Mouse (Mus musculus): ENCODE measurements around the gene Cyth3. TPM values are rescaled to one million over a fixed set of nuclear protein-coding genes. Genes with fewer than 3 reads are reported as not detected.

Cyth3 gene
- polyA plus RNA-seq, 1 experiment from 2014 or later: 21.1 TPM

DNA sequence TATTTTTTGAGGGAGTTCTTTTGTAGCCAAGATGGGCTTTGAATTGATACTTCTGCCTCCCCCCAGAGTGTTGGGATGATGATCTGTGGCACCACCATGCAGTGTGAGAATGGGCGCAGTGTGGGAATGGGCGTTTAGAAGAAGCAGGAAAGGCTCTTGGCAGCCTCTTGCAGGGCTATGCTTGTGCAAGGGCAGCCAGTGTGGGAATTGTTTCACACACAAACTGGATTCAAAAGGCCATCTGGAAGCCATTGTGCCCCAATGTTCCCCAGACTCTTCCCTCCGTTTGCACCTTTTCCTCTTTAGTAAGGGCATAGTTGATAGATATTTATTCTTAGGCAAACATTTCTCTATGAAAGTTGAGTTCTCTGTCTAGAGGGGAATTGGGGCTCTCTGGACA lies 19.3 kb downstream of the Cyth3 start:
- 82% methylated on average over 3 of the region's 3 CpGs for WGBS

DNA sequence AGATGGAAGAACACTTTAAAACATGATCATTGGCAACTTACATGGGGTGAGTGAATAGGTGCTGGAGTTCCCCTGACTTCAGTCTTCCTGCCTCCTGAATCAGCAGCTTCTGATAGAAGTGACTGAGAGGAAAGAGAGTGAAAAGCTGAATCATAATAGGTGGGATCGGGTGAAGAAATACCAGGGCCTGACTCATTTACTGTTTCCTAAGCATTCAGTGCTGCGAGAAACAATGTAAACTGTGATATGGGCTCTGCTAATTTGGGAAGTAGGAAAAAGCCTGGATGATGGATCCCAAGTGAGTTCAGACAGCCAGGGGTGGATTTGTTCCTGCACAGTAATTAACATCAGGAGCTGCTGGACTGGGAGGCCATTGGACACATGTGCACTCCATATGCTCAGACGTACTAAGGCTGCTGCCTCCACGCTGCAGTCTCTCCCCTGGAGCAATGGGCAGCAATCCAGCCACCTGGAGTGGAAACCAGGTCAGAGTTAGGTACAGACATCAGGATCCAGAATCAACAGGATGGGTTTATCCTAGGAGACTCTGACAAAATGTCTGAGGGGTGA lies 20.1 kb downstream of the Cyth3 start:
- Histone ChIP-seq H3K4me3 (ENCODE audit: low read depth, low read length) (no peak overlapping the region), H3K4me1 (replicated peaks; ENCODE audit: control insufficient read depth, insufficient read depth, low read length) (no peaks in the 10 kb centered on the region), H3K36me3 (ENCODE audit: control insufficient read depth, insufficient read depth) (no peaks in the 10 kb centered on the region), H3K9me3 (ENCODE audit: control insufficient read depth) (no peaks in the 10 kb centered on the region), H3K4me2 (replicated peaks; ENCODE audit: low read depth) (no peak overlapping the region), H3K27ac (ENCODE audit: low read depth, low read length) (no peak overlapping the region), H3K9ac (ENCODE audit: low read depth, low read length) (no peak overlapping the region), H3K27me3 (replicated peaks; ENCODE audit: control insufficient read depth, insufficient read depth, low read length) (no peaks in the 10 kb centered on the region)
- WGBS: 48% methylated on average over 4 of the region's 4 CpGs
- TF ChIP-seq CTCF (IDR thresholded peaks at IDR 0.05; ENCODE audit: low read depth): no peak
- no peak for ATAC-seq

More for the DNA sequence above, 19.3 kb downstream of the Cyth3 start:
- no peaks in the 10 kb centered on the region for H3K27me3 ChIP-seq (replicated peaks; ENCODE audit: control insufficient read depth, insufficient read depth, low read length)
- no peak for ATAC-seq
- H3K4me1 ChIP-seq (replicated peaks; ENCODE audit: control insufficient read depth, insufficient read depth, low read length): no peaks in the 10 kb centered on the region
- no peaks in the 10 kb centered on the region for H3K36me3 ChIP-seq (ENCODE audit: control insufficient read depth, insufficient read depth)
- no peak for TF ChIP-seq CTCF (IDR thresholded peaks at IDR 0.05; ENCODE audit: low read depth)
- H3K9me3 ChIP-seq (ENCODE audit: control insufficient read depth): no peaks in the 10 kb centered on the region
- H3K4me3 ChIP-seq (ENCODE audit: low read depth, low read length): no peak overlapping the region
- H3K9ac ChIP-seq (ENCODE audit: low read depth, low read length): no peak overlapping the region
- no peak overlapping the region for H3K27ac ChIP-seq (ENCODE audit: low read depth, low read length)
- H3K4me2 ChIP-seq (replicated peaks; ENCODE audit: low read depth): no peak overlapping the region

DNA sequence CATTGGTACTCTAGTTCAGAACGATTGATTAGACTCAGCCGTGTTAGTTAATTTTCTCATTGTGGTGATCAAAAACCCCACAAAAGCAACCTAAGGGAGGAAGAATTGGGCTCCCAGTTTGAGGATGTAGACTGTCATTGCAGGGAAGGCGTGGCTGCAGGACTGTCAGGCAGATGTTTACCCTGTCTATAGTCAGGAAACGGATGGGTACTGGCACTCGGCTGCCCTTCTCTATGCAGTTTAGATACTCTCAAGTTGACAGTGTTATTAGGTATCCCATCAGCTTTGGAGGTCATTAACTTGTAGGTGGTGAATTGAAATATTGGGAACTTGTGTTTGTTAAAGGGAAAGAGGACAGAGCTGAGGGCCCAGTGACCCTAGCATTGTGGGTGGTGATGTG lies 23.7 kb downstream of the Cyth3 start:
- Histone ChIP-seq H3K4me2 (replicated peaks; ENCODE audit: low read depth) (no peak overlapping the region), H3K36me3 (ENCODE audit: control insufficient read depth, insufficient read depth) (peaks cover 9% of the 10 kb centered on the region; the same call in 1 of the 2 replicates), H3K27me3 (replicated peaks; ENCODE audit: control insufficient read depth, insufficient read depth, low read length) (no peaks in the 10 kb centered on the region), H3K9ac (ENCODE audit: low read depth, low read length) (no peak overlapping the region), H3K4me1 (replicated peaks; ENCODE audit: control insufficient read depth, insufficient read depth, low read length) (no peaks in the 10 kb centered on the region), H3K27ac (ENCODE audit: low read depth, low read length) (no peak overlapping the region), H3K9me3 (ENCODE audit: control insufficient read depth) (no peaks in the 10 kb centered on the region), H3K4me3 (ENCODE audit: low read depth, low read length) (no peak overlapping the region)
- no peak for ATAC-seq
- no peak for TF ChIP-seq CTCF (IDR thresholded peaks at IDR 0.05; ENCODE audit: low read depth)
- 68% methylated on average over 5 of the region's 5 CpGs for WGBS

DNA sequence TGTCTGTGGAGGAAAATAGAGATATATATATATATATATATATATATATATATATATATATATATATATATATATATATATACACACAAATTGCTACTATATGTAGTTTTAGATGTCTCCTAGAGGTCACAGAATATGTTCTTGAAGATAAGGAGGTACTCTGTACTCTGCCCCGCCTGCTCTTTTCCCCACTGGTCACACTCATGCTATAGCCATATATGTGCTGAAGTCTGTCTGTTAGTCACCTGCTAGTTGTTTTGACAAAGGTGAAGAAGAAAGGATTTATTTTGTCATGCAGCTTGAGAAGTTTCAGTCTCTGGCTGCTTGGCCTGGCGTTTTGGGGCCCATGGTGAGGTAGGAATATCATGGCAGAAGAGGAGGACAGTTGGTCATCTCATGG lies 25.2 kb downstream of the Cyth3 start:
- Histone ChIP-seq H3K27me3 (replicated peaks; ENCODE audit: control insufficient read depth, insufficient read depth, low read length) (no peaks in the 10 kb centered on the region), H3K9ac (ENCODE audit: low read depth, low read length) (no peak overlapping the region), H3K4me3 (ENCODE audit: low read depth, low read length) (no peak overlapping the region), H3K27ac (ENCODE audit: low read depth, low read length) (no peak overlapping the region), H3K36me3 (ENCODE audit: control insufficient read depth, insufficient read depth) (peaks cover 9% of the 10 kb centered on the region; the same call in 1 of the 2 replicates), H3K4me1 (replicated peaks; ENCODE audit: control insufficient read depth, insufficient read depth, low read length) (no peaks in the 10 kb centered on the region), H3K9me3 (ENCODE audit: control insufficient read depth) (no peaks in the 10 kb centered on the region), H3K4me2 (replicated peaks; ENCODE audit: low read depth) (no peak overlapping the region)
- WGBS: 84% methylated on average over 2 of the region's 2 CpGs
- TF ChIP-seq CTCF (IDR thresholded peaks at IDR 0.05; ENCODE audit: low read depth): no peak
- no peak for ATAC-seq

DNA sequence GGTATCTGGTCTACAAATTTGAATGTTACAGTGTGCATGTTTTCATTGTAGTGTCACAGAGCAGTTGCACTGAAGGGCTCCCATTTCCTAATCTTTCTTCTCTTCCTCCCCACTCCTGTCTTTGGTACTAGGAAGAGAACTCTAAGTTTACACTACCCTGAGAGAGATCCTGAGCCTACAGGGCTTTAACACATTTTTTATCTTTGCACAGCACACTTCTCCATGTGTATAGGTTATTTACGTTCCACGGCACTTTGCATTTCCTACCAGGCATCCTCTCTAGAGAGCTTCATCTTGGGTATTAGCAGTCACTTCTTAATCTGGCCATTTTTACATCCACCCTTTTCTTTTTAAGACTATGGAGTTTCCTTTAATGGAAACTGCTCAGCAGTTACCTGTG lies 25.8 kb downstream of the Cyth3 start:
- 78% methylated on average over 2 of the region's 2 CpGs for WGBS
- H3K4me3 ChIP-seq (ENCODE audit: low read depth, low read length): no peak overlapping the region

DNA sequence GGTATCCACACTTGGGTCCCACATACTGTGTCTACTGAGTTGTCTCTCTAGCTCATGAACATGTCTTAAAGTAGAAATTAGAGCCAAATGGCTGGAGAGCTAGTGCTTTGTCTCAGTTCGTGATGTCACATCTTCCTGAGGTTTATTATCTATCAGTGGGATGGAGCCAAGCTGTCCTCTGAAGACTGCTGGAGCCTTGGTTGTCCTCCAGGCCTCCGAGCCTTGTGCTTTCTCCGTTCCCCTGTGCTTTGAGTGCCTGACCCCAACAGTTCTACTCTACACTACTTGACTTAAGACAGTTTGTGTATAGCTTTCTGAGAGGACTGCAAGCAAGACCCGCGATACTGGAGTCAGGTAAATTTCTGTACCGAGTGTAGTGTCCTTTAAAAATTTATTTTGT lies 26.9 kb downstream of the Cyth3 start:
- no peak for ATAC-seq
- H3K9me3 ChIP-seq (ENCODE audit: control insufficient read depth): no peaks in the 10 kb centered on the region
- H3K9ac ChIP-seq (ENCODE audit: low read depth, low read length): no peak overlapping the region
- WGBS: 93% methylated on average over 6 of the region's 6 CpGs
- no peak for TF ChIP-seq CTCF (IDR thresholded peaks at IDR 0.05; ENCODE audit: low read depth)
- H3K27ac ChIP-seq (ENCODE audit: low read depth, low read length): no peak overlapping the region
- H3K4me3 ChIP-seq (ENCODE audit: low read depth, low read length): no peak overlapping the region
- peaks cover 9% of the 10 kb centered on the region; the same call in 1 of the 2 replicates for H3K36me3 ChIP-seq (ENCODE audit: control insufficient read depth, insufficient read depth)
- H3K4me1 ChIP-seq (replicated peaks; ENCODE audit: control insufficient read depth, insufficient read depth, low read length): no peaks in the 10 kb centered on the region
- no peaks in the 10 kb centered on the region for H3K27me3 ChIP-seq (replicated peaks; ENCODE audit: control insufficient read depth, insufficient read depth, low read length)
- no peak overlapping the region for H3K4me2 ChIP-seq (replicated peaks; ENCODE audit: low read depth)

More for the DNA sequence above, 25.8 kb downstream of the Cyth3 start:
- H3K27ac ChIP-seq (ENCODE audit: low read depth, low read length): no peak overlapping the region
- no peak for TF ChIP-seq CTCF (IDR thresholded peaks at IDR 0.05; ENCODE audit: low read depth)
- peaks cover 9% of the 10 kb centered on the region; the same call in 1 of the 2 replicates for H3K36me3 ChIP-seq (ENCODE audit: control insufficient read depth, insufficient read depth)
- H3K9ac ChIP-seq (ENCODE audit: low read depth, low read length): no peak overlapping the region
- no peaks in the 10 kb centered on the region for H3K4me1 ChIP-seq (replicated peaks; ENCODE audit: control insufficient read depth, insufficient read depth, low read length)
- H3K9me3 ChIP-seq (ENCODE audit: control insufficient read depth): no peaks in the 10 kb centered on the region
- no peaks in the 10 kb centered on the region for H3K27me3 ChIP-seq (replicated peaks; ENCODE audit: control insufficient read depth, insufficient read depth, low read length)
- H3K4me2 ChIP-seq (replicated peaks; ENCODE audit: low read depth): no peak overlapping the region
- no peak for ATAC-seq

Measured in intestine, postnatal 0 days (tissue).